Mouse (Mus musculus): ENCODE measurements around the gene Pcgf1.

Pcgf1 gene

GRCm38 (mm10) chr6:83101688-83102556, 24.3 kb downstream of the Pcgf1 start:
- DNase-seq (ENCODE audit: low spot score) = peak; percentile 73

- DNase-seq (ENCODE audit: low spot score) = no peak
These were observed 25.5 kb downstream of the Pcgf1 start for GRCm38 (mm10) chr6:83103130-83103650.

- DNase-seq (ENCODE audit: low spot score) = no peak
These were observed 26.5 kb downstream of the Pcgf1 start for GRCm38 (mm10) chr6:83104158-83104557.

GRCm38 (mm10) chr6:83107566-83108400, 30.1 kb downstream of the Pcgf1 start:
- peak; percentile 76 for DNase-seq (ENCODE audit: low spot score)

GRCm38 (mm10) chr6:83108762-83109668, 31.3 kb downstream of the Pcgf1 start, which contains the start of gene Mrpl53:
TSS of gene Mrpl53 (plus strand) at chr6:83109040.
- peak; percentile 63 for DNase-seq (ENCODE audit: low spot score)

- no peak for DNase-seq (ENCODE audit: low spot score)
These were observed 34.0 kb downstream of the Pcgf1 start for GRCm38 (mm10) chr6:83111510-83112136.

- peak; percentile 87 for DNase-seq (ENCODE audit: low spot score)
These were observed 37.5 kb downstream of the Pcgf1 start, which contains the start of gene Mogs for GRCm38 (mm10) chr6:83115011-83115671. TSS of gene Mogs (plus strand) at chr6:83115496.

GRCm38 (mm10) chr6:83115682-83116372, 38.2 kb downstream of the Pcgf1 start:
- DNase-seq (ENCODE audit: low spot score) = peak; percentile 54

GRCm38 (mm10) chr6:83116373-83117164, 38.9 kb downstream of the Pcgf1 start:
- no peak for DNase-seq (ENCODE audit: low spot score)

GRCm38 (mm10) chr6:83117165-83117438, 39.4 kb downstream of the Pcgf1 start:
- DNase-seq (ENCODE audit: low spot score) = no peak

- DNase-seq (ENCODE audit: low spot score) = no peak
These were observed 39.9 kb downstream of the Pcgf1 start for GRCm38 (mm10) chr6:83117616-83118015.

- no peak for DNase-seq (ENCODE audit: low spot score)
These were observed 40.7 kb downstream of the Pcgf1 start for GRCm38 (mm10) chr6:83118369-83118768.

- DNase-seq (ENCODE audit: low spot score) = peak; percentile 42
These were observed 41.4 kb downstream of the Pcgf1 start for GRCm38 (mm10) chr6:83118825-83119733.

GRCm38 (mm10) chr6:83119734-83120051, 42.0 kb downstream of the Pcgf1 start:
- DNase-seq (ENCODE audit: low spot score) = no peak

GRCm38 (mm10) chr6:83120930-83121862, 43.5 kb downstream of the Pcgf1 start, which contains the start of gene Wbp1:
TSS of gene Wbp1 (minus strand) at chr6:83121559.
- DNase-seq (ENCODE audit: low spot score) = peak; percentile 95

GRCm38 (mm10) chr6:83121863-83122710, 44.4 kb downstream of the Pcgf1 start:
- no peak for DNase-seq (ENCODE audit: low spot score)

All from T-cell, adult 2 months (primary cell).